Mouse (Mus musculus) C2C12 (cell line): ENCODE results near the gene Hmmr.

Experiments
- CTCF ChIP-seq: IDR thresholded peaks from one replicate; pipeline ENCODE4 v1.5.1; 2011; ENCODE audit not compliant: control insufficient read depth, insufficient read depth, insufficient read length
- MAX ChIP-seq: IDR thresholded peaks from one replicate; pipeline ENCODE4 v1.6.1; 2011; ENCODE audit warnings: mild to moderate bottlenecking, control low read depth
- MYOG ChIP-seq: IDR thresholded peaks from one replicate; pipeline ENCODE4 v1.6.1; 2011; ENCODE audit not compliant: control insufficient read depth, insufficient read length; ENCODE audit errors: extremely low read depth
- USF1 ChIP-seq: IDR thresholded peaks from one replicate; pipeline ENCODE4 v1.6.1; 2011; ENCODE audit warnings: low read depth, mild to moderate bottlenecking, control low read depth, moderate library complexity

DNA sequence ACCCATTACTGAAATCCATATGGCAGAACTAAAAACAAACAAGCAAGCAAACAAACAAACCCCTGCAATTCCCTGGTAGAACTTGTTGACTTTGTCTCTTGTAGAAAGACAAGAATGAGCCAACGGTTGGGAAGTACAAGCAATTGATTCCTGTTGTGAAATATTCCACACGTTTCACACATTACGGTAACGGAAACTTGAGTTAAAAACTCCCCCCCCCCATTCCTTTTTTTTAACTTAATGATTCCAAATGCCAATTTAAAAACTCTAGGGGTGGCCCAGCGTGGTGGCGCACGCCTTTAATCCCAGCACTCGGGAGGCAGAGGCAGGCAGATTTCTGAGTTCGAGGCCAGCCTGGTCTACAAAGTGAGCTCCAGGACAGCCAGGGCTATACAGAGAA lies 38.1 kb downstream of the Hmmr start, which contains the start of gene Mat2b:
- no peak for TF ChIP-seq CTCF
- TF ChIP-seq MYOG = no peak
- TF ChIP-seq MAX = no peak
- no peak for TF ChIP-seq USF1
